Mouse (Mus musculus) myocyte (in vitro differentiated cells): ENCODE results near the gene Pou2f1. TPM values are rescaled to one million over a fixed set of nuclear protein-coding genes. Genes with fewer than 3 reads are reported as not detected.

ENCODE experiments used
- H3K27me3 ChIP-seq: one replicate; pipeline ENCODE4 v1.6.1; 2011; ENCODE audit not compliant: control insufficient read depth, insufficient read depth, insufficient read length
- H3K36me3 ChIP-seq: one replicate; pipeline ENCODE4 v1.6.1; 2011; ENCODE audit not compliant: control insufficient read depth, insufficient read depth
- H3K4me2 ChIP-seq: one replicate; pipeline ENCODE4 v1.6.1; 2011; ENCODE audit warnings: low read depth, control low read depth
- H3K4me3 ChIP-seq: one replicate; pipeline ENCODE4 v1.5.1; 2011; ENCODE audit warnings: mild to moderate bottlenecking, control low read depth, moderate library complexity
- H3K79me2 ChIP-seq: one replicate; pipeline ENCODE4 v1.6.1; 2011; ENCODE audit not compliant: control insufficient read depth, insufficient read depth
- H3ac ChIP-seq: one replicate; pipeline ENCODE4 v1.6.1; 2011; ENCODE audit not compliant: control insufficient read depth, insufficient read length
- CEBPB ChIP-seq: IDR thresholded peaks from 2 replicates; pipeline ENCODE4 v1.6.1; 2011; ENCODE audit warnings: mild to moderate bottlenecking, moderate library complexity; ENCODE audit not compliant: poor library complexity, insufficient read depth, severe bottlenecking
- E2F4 ChIP-seq: IDR thresholded peaks from one replicate; pipeline ENCODE4 v1.6.1; 2011; ENCODE audit warnings: mild to moderate bottlenecking, control low read depth, moderate library complexity; ENCODE audit not compliant: insufficient read depth
- MAX ChIP-seq: IDR thresholded peaks from one replicate; pipeline ENCODE4 v1.6.1; 2011; ENCODE audit warnings: low read depth, mild to moderate bottlenecking, control low read depth
- MYOD1 ChIP-seq, 3 experiments: IDR thresholded peaks; one replicate each; pipeline ENCODE4 v1.6.1; 2011; ENCODE audit warnings: control low read depth in 2 of 3, low read depth in 2 of 3, mild to moderate bottlenecking in 2 of 3, moderate library complexity in 1 of 3; ENCODE audit not compliant: insufficient read length in 2 of 3, control insufficient read depth in 1 of 3
- MYOG ChIP-seq, 3 experiments: IDR thresholded peaks; one replicate each; pipeline ENCODE4 v1.6.1; 2011; ENCODE audit warnings: control low read depth in 2 of 3, low read depth in 2 of 3, mild to moderate bottlenecking in 2 of 3; ENCODE audit not compliant: insufficient read length in 2 of 3, control insufficient read depth in 1 of 3, insufficient read depth in 1 of 3
- POLR2A ChIP-seq: IDR thresholded peaks from one replicate; pipeline ENCODE4 v1.6.1; 2011; ENCODE audit warnings: low read depth, mild to moderate bottlenecking, control low read depth, moderate library complexity; ENCODE audit not compliant: insufficient read length
- POLR2AphosphoS2 ChIP-seq: IDR thresholded peaks from one replicate; pipeline ENCODE4 v1.6.1; 2011; ENCODE audit warnings: low read depth, control low read depth; ENCODE audit not compliant: insufficient read length
- REST ChIP-seq: IDR thresholded peaks from one replicate; pipeline ENCODE4 v1.6.1; 2011; ENCODE audit warnings: mild to moderate bottlenecking, control low read depth, moderate library complexity; ENCODE audit not compliant: insufficient read depth, insufficient read length
- SRF ChIP-seq: IDR thresholded peaks from one replicate; pipeline ENCODE4 v1.6.1; 2011; ENCODE audit warnings: low read depth; ENCODE audit not compliant: control insufficient read depth, insufficient read length
- TCF12 ChIP-seq: IDR thresholded peaks from one replicate; pipeline ENCODE4 v1.6.1; 2011; ENCODE audit warnings: mild to moderate bottlenecking, control low read depth; ENCODE audit not compliant: poor library complexity, insufficient read depth, severe bottlenecking
- TCF3 ChIP-seq: IDR thresholded peaks from one replicate; pipeline ENCODE4 v1.6.1; 2011; ENCODE audit warnings: low read depth, control low read depth; ENCODE audit not compliant: insufficient read length
- USF1 ChIP-seq: IDR thresholded peaks from one replicate; pipeline ENCODE4 v1.6.1; 2011; ENCODE audit warnings: low read depth, mild to moderate bottlenecking, control low read depth, moderate library complexity
- polyA plus RNA-seq: library from polyadenylated mRNA; unstranded; fragments of >200 nt; fragmentation: generic; extraction: Trizol; gene quantifications from one replicate; pipeline ENCODE4 v1.2.1, GENCODE M21; 2012; ENCODE audit warnings: missing spikeins

Pou2f1 gene
- polyA plus RNA-seq, 1 experiment = 2.1 TPM

GRCm38 (mm10) chr1:165988536-165988935 is 13.9 kb downstream of the Pou2f1 start:
- Histone ChIP-seq H3K27me3 (no peaks in the 10 kb centered on the region), H3K36me3 (no peaks in the 10 kb centered on the region), H3K4me3 (no peak overlapping the region), H3K79me2 (peaks cover 98% of the 10 kb centered on the region), H3ac (no peak overlapping the region), H3K4me2 (no peak overlapping the region)
- TF ChIP-seq TCF3 (no peak), MYOG (IDR thresholded peaks at IDR 0.05; ENCODE audit: control insufficient read depth in 1 of 3, insufficient read depth in 1 of 3, insufficient read length in 2 of 3, low read depth in 2 of 3) (no peak), MAX (no peak), SRF (no peak), REST (no peak)

- TF ChIP-seq MYOD1 (IDR thresholded peaks at IDR 0.05; ENCODE audit: control insufficient read depth in 1 of 3, insufficient read length in 2 of 3, low read depth in 2 of 3) (no peak), E2F4 (no peak), TCF3 (no peak), SRF (no peak), MYOG (IDR thresholded peaks at IDR 0.05; ENCODE audit: control insufficient read depth in 1 of 3, insufficient read depth in 1 of 3, insufficient read length in 2 of 3, low read depth in 2 of 3) (no peak), MAX (no peak), POLR2AphosphoS2 (no peak), USF1 (no peak), CEBPB (no peak), TCF12 (no peak), POLR2A (no peak), REST (no peak)
- H3K79me2 ChIP-seq = peaks cover 98% of the 10 kb centered on the region
- H3K36me3 ChIP-seq = no peaks in the 10 kb centered on the region
- H3K27me3 ChIP-seq = no peaks in the 10 kb centered on the region
- no peak overlapping the region for H3K4me3 ChIP-seq
- H3ac ChIP-seq = no peak overlapping the region
- H3K4me2 ChIP-seq = no peak overlapping the region
These were observed 14.4 kb downstream of the Pou2f1 start for GRCm38 (mm10) chr1:165988072-165988471.

- H3K4me2 ChIP-seq = no peak overlapping the region
- H3K4me3 ChIP-seq = no peak overlapping the region
- no peaks in the 10 kb centered on the region for H3K36me3 ChIP-seq
- TF ChIP-seq CEBPB = no peak
- no peak for TF ChIP-seq SRF
- TF ChIP-seq TCF12 = no peak
- no peak for TF ChIP-seq E2F4
- peaks cover 98% of the 10 kb centered on the region for H3K79me2 ChIP-seq
- no peak overlapping the region for H3ac ChIP-seq
- H3K27me3 ChIP-seq = no peaks in the 10 kb centered on the region
These were observed 16.6 kb downstream of the Pou2f1 start for GRCm38 (mm10) chr1:165985743-165986360.

GRCm38 (mm10) chr1:165985186-165985585 is 17.3 kb downstream of the Pou2f1 start:
- no peak overlapping the region for H3ac ChIP-seq
- H3K36me3 ChIP-seq = no peaks in the 10 kb centered on the region
- no peak overlapping the region for H3K4me3 ChIP-seq
- H3K4me2 ChIP-seq = no peak overlapping the region
- H3K27me3 ChIP-seq = no peaks in the 10 kb centered on the region
- H3K79me2 ChIP-seq = peaks cover 98% of the 10 kb centered on the region
- no peak for TF ChIP-seq REST
- TF ChIP-seq TCF3 = no peak
- TF ChIP-seq USF1 = no peak
- TF ChIP-seq MAX = no peak
- no peak for TF ChIP-seq E2F4
- TF ChIP-seq POLR2AphosphoS2 = no peak
- no peak for TF ChIP-seq MYOG (IDR thresholded peaks at IDR 0.05; ENCODE audit: control insufficient read depth in 1 of 3, insufficient read depth in 1 of 3, insufficient read length in 2 of 3, low read depth in 2 of 3)
- no peak for TF ChIP-seq SRF
- no peak for TF ChIP-seq MYOD1 (IDR thresholded peaks at IDR 0.05; ENCODE audit: control insufficient read depth in 1 of 3, insufficient read length in 2 of 3, low read depth in 2 of 3)
- TF ChIP-seq TCF12 = no peak
- TF ChIP-seq CEBPB = no peak
- TF ChIP-seq POLR2A = no peak

GRCm38 (mm10) chr1:165976672-165977448 is 25.6 kb downstream of the Pou2f1 start:
- no peak overlapping the region for H3K4me3 ChIP-seq
- peaks cover 94% of the 10 kb centered on the region for H3K79me2 ChIP-seq
- TF ChIP-seq TCF3 (peak; percentile 3), MYOD1 (IDR thresholded peaks at IDR 0.05; ENCODE audit: control insufficient read depth in 1 of 3, insufficient read length in 2 of 3, low read depth in 2 of 3) (peak in 2 of 3 experiments; percentile 41 to 46), REST (no peak), USF1 (no peak), MAX (no peak), POLR2AphosphoS2 (no peak), POLR2A (no peak), CEBPB (no peak), E2F4 (no peak), SRF (no peak), MYOG (IDR thresholded peaks at IDR 0.05; ENCODE audit: control insufficient read depth in 1 of 3, insufficient read depth in 1 of 3, insufficient read length in 2 of 3, low read depth in 2 of 3) (peak in 1 of 3 experiments; percentile 71), TCF12 (peak; percentile 59)
- H3K27me3 ChIP-seq = no peaks in the 10 kb centered on the region
- peak overlapping the region; percentile 35 for H3K4me2 ChIP-seq
- H3ac ChIP-seq = no peak overlapping the region
- H3K36me3 ChIP-seq = no peaks in the 10 kb centered on the region
